Mouse (Mus musculus) heart, postnatal 0 days (tissue): ENCODE data around the gene Tns3.

Experiments
- CTCF ChIP-seq: IDR thresholded peaks from 2 replicates; pipeline ENCODE4 v1.5.1; 2016; ENCODE audit warnings: antibody characterized with exemption, control low read depth, low read depth
- EP300 ChIP-seq: IDR thresholded peaks from 2 replicates; pipeline ENCODE4 v1.6.1; 2016; ENCODE audit warnings: antibody characterized with exemption, low read depth

GRCm38 (mm10) chr11:8453252-8453651 is 211.1 kb downstream of the Tns3 start:
- TF ChIP-seq CTCF = no peak
- no peak for TF ChIP-seq EP300
